Mouse (Mus musculus): ENCODE measurements around the gene Wdfy3. TPM values are rescaled to one million over a fixed set of nuclear protein-coding genes. Genes with fewer than 3 reads are reported as not detected.
"Not testable (repeated sequence)": the region's sequence is repeated elsewhere in the genome, so short reads cannot be mapped to it uniquely, and the experiment has no call there.

Gene Wdfy3
- polyA plus RNA-seq, 1 experiment: 32.4 TPM

- Histone ChIP-seq H3K4me1 (ENCODE audit: control insufficient read depth, insufficient read depth, low read length) (no peaks in the 10 kb centered on the region), H3K4me3 (replicated peaks; ENCODE audit: extremely low read depth, low read depth, low read length) (no peak overlapping the region)
- WGBS: 92% methylated on average over 10 of the region's 10 CpGs
- no peak for DNase-seq
- TF ChIP-seq CTCF (IDR thresholded peaks at IDR 0.05; ENCODE audit: insufficient read depth, low read length) (no peak), POLR2A (IDR thresholded peaks at IDR 0.05; ENCODE audit: borderline replicate concordance, extremely low read depth, low read depth, low read length) (no peak)
These were observed 160.3 kb downstream of the Wdfy3 start for GRCm38 (mm10) chr5:101909468-101909867.

DNA sequence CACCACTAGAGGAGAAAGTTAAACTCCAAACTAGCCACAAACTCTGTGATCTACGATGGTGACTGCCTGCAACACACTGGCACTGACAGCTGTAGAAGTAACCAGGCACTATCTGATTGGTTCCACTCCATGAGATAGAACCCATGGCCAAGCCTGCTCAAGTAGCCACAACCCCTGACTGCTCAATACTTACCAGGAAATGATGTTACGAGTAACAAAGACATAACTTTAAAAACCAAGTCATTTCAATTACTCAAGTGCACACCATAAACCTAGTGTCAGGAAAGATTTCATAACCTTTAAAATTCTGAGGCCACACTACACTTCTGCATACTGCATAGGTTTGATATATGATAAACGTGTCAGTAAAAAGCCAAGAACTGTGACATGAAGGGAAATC lies 164.1 kb downstream of the Wdfy3 start:
- Histone ChIP-seq H3K4me3 (replicated peaks; ENCODE audit: extremely low read depth, low read depth, low read length) (no peak overlapping the region), H3K4me1 (ENCODE audit: control insufficient read depth, insufficient read depth, low read length) (no peaks in the 10 kb centered on the region)
- WGBS: 92% methylated on average over 3 of the region's 3 CpGs
- no peak for DNase-seq
- no peak for TF ChIP-seq CTCF (IDR thresholded peaks at IDR 0.05; ENCODE audit: insufficient read depth, low read length)
- no peak for TF ChIP-seq POLR2A (IDR thresholded peaks at IDR 0.05; ENCODE audit: borderline replicate concordance, extremely low read depth, low read depth, low read length)

DNA sequence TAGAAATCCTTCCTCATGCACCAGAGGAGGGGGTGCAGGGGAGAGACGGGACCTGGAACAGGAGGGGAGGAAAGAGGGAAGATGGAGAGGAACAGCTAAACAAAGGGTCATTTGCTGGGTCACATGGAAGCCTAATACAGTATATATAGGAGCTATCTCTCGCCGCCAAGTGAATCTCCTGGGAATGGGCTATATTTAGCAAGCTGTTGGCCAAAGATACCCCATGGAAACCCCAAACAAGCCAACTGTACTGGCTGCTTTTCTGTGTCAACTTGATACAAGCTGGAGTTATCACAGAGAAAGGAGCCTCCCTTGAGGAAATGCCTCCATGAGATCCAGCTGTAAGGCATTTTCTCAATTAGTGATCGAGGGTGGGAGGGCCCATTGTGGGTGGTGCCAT lies 164.9 kb downstream of the Wdfy3 start:
- WGBS: 83% methylated on average over 4 of the region's 4 CpGs
- H3K4me1 ChIP-seq (ENCODE audit: control insufficient read depth, insufficient read depth, low read length); DNase-seq; H3K4me3 ChIP-seq (replicated peaks; ENCODE audit: extremely low read depth, low read depth, low read length): not testable (repeated sequence)

GRCm38 (mm10) chr5:101902686-101903085 lies 167.0 kb downstream of the Wdfy3 start:
- TF ChIP-seq CTCF (IDR thresholded peaks at IDR 0.05; ENCODE audit: insufficient read depth, low read length): no peak
- TF ChIP-seq POLR2A (IDR thresholded peaks at IDR 0.05; ENCODE audit: borderline replicate concordance, extremely low read depth, low read depth, low read length): no peak
- Histone ChIP-seq H3K4me1 (ENCODE audit: control insufficient read depth, insufficient read depth, low read length) (no peaks in the 10 kb centered on the region), H3K4me3 (replicated peaks; ENCODE audit: extremely low read depth, low read depth, low read length) (no peak overlapping the region)
- 80% methylated on average over 1 of the region's 1 CpGs for WGBS
- no peak for DNase-seq

- Histone ChIP-seq H3K4me3 (replicated peaks; ENCODE audit: extremely low read depth, low read depth, low read length) (no peak overlapping the region), H3K4me1 (ENCODE audit: control insufficient read depth, insufficient read depth, low read length) (no peaks in the 10 kb centered on the region)
- TF ChIP-seq POLR2A (IDR thresholded peaks at IDR 0.05; ENCODE audit: borderline replicate concordance, extremely low read depth, low read depth, low read length): no peak
- no peak for TF ChIP-seq CTCF (IDR thresholded peaks at IDR 0.05; ENCODE audit: insufficient read depth, low read length)
- WGBS: 94% methylated on average over 15 of the region's 15 CpGs
- DNase-seq: no peak
These were observed 169.7 kb downstream of the Wdfy3 start for GRCm38 (mm10) chr5:101899981-101900380.

DNA sequence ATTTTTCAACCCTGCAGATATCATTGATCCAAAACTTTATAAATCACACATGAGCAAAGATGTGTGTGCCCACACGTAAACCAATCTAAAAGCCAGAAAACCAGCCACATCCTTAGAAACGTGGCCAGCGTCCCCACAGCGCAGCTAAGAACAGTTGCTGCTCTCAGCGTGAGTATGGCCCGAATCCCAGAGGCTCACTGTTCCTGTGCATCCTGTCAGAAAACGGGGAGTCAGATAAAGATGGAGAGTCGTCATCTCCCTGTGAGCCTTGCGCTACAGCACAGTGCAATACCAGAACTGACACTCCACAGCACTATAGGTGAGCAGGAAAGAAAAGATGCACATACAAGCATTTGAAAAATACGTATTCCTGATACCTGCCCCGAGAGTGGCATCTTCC lies 172.9 kb downstream of the Wdfy3 start:
- Histone ChIP-seq H3K4me3 (replicated peaks; ENCODE audit: extremely low read depth, low read depth, low read length) (no peak overlapping the region), H3K4me1 (ENCODE audit: control insufficient read depth, insufficient read depth, low read length) (no peaks in the 10 kb centered on the region)
- DNase-seq: no peak
- TF ChIP-seq POLR2A (IDR thresholded peaks at IDR 0.05; ENCODE audit: borderline replicate concordance, extremely low read depth, low read depth, low read length) (no peak), CTCF (IDR thresholded peaks at IDR 0.05; ENCODE audit: insufficient read depth, low read length) (no peak)
- 92% methylated on average over 11 of the region's 11 CpGs for WGBS

DNA sequence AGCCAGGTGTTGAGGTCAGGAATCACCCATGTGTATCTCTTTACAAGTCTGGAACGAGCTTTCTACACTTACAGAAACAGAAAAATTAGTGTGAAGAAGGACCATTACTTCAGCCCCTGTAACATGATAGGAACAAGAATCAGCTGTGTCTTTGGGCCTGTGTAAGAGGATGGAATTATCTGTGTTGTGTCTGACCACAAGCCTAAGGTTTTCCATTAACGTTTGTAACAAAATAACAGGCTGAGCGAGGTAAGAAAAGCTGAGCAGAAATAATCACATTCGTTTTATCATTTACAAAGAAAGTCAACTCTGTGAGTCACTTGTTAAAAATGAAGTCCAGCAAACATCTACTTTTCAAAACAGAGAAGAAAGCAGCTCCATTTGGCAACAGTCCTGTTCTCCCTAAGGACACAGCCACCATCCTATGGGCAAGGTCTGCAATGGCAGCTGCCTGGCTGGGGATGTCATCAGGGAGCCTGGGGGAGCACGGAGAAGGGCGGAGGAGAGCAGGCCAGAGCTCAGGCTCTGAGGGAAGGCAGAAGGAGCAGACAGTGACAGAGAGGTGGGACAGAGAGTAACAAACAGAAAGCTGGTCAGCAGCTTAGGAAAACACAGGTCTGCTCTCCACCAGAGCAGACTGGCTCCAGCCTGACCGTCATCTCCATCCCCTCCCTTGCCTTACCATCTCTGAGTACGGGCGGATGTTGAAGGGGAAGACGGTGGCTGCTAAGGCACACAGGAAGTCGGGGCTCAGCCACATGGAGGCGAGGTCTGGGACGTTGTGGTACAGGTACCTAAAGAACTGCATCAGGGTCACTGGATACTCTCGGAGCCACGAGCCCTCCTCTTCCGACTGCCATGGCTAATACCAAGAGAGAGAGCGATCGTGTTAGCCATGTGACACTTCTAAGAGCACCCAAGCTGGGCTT lies 173.7 kb downstream of the Wdfy3 start:
- no peaks in the 10 kb centered on the region for H3K4me1 ChIP-seq (ENCODE audit: control insufficient read depth, insufficient read depth, low read length)
- H3K4me3 ChIP-seq (replicated peaks; ENCODE audit: extremely low read depth, low read depth, low read length): no peak overlapping the region
- no peak for TF ChIP-seq CTCF (IDR thresholded peaks at IDR 0.05; ENCODE audit: insufficient read depth, low read length)
- TF ChIP-seq POLR2A (IDR thresholded peaks at IDR 0.05; ENCODE audit: borderline replicate concordance, extremely low read depth, low read depth, low read length): no peak
- no peak for DNase-seq
- WGBS: 79% methylated on average over 18 of the region's 18 CpGs

DNA sequence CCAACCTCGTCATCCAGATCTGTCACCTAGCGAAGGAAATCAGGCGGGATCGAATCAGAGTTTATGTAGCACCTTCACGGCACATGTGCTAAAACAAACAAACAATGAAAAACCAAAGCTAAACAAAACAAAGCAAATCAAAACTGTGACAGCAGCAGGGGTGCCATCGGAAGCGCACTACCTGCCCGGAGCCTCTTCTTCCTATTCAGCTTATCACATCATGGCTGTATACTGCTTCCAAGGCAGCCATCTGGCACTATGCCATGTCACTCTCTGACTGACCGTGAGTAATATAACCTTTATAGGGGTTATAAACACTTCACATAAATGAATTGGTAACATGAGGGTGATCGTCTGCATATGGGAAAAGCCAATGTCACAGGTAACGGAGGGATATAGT lies 174.6 kb downstream of the Wdfy3 start:
- H3K4me3 ChIP-seq (replicated peaks; ENCODE audit: extremely low read depth, low read depth, low read length): no peak overlapping the region
- no peak for DNase-seq
- TF ChIP-seq POLR2A (IDR thresholded peaks at IDR 0.05; ENCODE audit: borderline replicate concordance, extremely low read depth, low read depth, low read length) (no peak), CTCF (IDR thresholded peaks at IDR 0.05; ENCODE audit: insufficient read depth, low read length) (no peak)
- 75% methylated on average over 11 of the region's 11 CpGs for WGBS
- no peaks in the 10 kb centered on the region for H3K4me1 ChIP-seq (ENCODE audit: control insufficient read depth, insufficient read depth, low read length)

DNA sequence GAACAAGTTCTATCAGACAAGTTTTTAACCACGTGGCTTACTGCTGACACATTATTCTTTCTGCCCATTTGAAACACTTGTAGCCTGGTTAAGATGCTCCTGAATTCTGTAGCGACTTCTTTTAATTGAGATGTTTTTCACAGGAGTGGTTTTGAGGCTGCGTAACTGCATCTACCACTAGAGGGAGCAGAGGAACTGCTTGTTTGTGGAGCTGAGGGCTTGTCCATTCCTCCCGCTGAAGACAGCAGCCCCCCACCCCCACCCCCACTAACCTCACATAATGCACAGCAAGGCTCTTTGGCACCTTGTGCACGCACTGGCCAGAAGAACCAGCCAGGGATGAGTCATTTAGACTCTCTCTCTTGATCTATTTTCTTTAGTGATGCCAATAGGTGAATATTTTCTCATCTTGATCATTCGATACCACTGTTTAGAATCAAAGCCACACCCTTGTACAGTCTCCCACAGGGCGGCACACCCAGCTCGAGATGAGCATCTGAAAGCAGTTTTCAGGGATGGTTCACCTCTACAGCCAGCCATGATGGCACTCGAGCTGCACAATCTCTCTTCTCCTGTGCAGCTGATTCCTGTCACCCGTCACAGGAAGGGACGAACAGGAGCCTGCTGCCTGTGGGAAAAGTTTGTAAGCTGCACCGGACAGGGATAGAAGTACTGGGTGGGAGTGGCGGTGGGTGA lies 175.8 kb downstream of the Wdfy3 start:
- Histone ChIP-seq H3K4me1 (ENCODE audit: control insufficient read depth, insufficient read depth, low read length) (no peaks in the 10 kb centered on the region), H3K4me3 (replicated peaks; ENCODE audit: extremely low read depth, low read depth, low read length) (no peak overlapping the region)
- WGBS: 65% methylated on average over 13 of the region's 13 CpGs
- DNase-seq: no peak
- no peak for TF ChIP-seq POLR2A (IDR thresholded peaks at IDR 0.05; ENCODE audit: borderline replicate concordance, extremely low read depth, low read depth, low read length)
- peak; percentile 47 for TF ChIP-seq CTCF (IDR thresholded peaks at IDR 0.05; ENCODE audit: insufficient read depth, low read length)

Data from lung, adult 2 months (tissue).